Mouse (Mus musculus): ENCODE measurements around the gene Card6. TPM values are rescaled to one million over a fixed set of nuclear protein-coding genes. Genes with fewer than 3 reads are reported as not detected.

Card6 gene
- polyA plus RNA-seq, 1 experiment from 2014 or later: 1.5 TPM

Other genes with a start within 250 kb of the Card6 start
- not detected in 2 replicates for gene Mroh2b, start 209.8 kb downstream of the Card6 start, polyA plus RNA-seq (2015; fragmentation: Nextera tagmentation; extraction: Ambion mirVana)
- 0.05 and 0.06 TPM in 2 replicates for gene C7, start 44.8 kb downstream of the Card6 start, polyA plus RNA-seq (2015; fragmentation: Nextera tagmentation; extraction: Ambion mirVana)
- 432 and 438 TPM in 2 replicates for gene Rpl37, start 8.1 kb upstream of the Card6 start, polyA plus RNA-seq (2015; fragmentation: Nextera tagmentation; extraction: Ambion mirVana)
- gene Prkaa1, start 35.3 kb upstream of the Card6 start, polyA plus RNA-seq (2015; fragmentation: Nextera tagmentation; extraction: Ambion mirVana): 23.1 and 24.9 TPM in 2 replicates
- 32.0 and 32.9 TPM in 2 replicates for gene Ttc33, start 77.0 kb upstream of the Card6 start, polyA plus RNA-seq (2015; fragmentation: Nextera tagmentation; extraction: Ambion mirVana)
- 6.0 and 7.1 TPM in 2 replicates for gene Ptger4, start 135.6 kb upstream of the Card6 start, polyA plus RNA-seq (2015; fragmentation: Nextera tagmentation; extraction: Ambion mirVana)